ENCODE assay signal across 20 mouse cellular contexts in the genomic region with DNA sequence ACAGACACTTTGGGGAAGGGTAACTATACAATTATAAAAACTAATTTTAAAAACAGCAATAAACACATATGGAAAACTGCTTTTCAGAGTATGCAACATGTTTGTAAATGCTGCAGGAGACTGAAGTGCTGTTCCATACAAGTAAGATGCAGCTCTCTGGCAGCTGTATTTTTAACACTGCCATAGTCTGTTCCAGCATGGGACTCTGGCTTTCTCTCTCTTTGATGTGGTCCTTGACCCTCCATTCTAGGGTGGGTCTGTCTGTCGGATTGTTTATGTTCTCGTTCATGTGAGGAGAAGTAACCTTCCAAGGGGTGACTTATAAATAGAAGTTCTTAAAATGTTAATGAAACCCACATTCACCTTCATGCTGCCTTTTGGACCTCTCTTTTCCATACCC.
"Had no signal": no experiment of that assay in that cellular context is flagged by ENCODE, and none has a peak within 500 bp of the region (broad histone marks: within the 10 kb centered on the region; RNA-seq: fewer than 3 reads in every experiment).

No protein-coding gene starts in this region.

- H3K9ac ChIP-seq: kidney, embryonic 15.5 days; limb, embryonic 15.5 days; liver, embryonic 14.5 days; liver, postnatal 0 days; lung, embryonic 14.5 days; midbrain, embryonic 13.5 days had no signal

- DNase-seq: kidney, adult 18-20 months; kidney, postnatal 10 days; kidney, postnatal 36 days; layer of hippocampus, postnatal 36 days; liver, postnatal 0 days; lung, embryonic 14.5 days; right cerebral cortex, postnatal 14 days; right cerebral cortex, postnatal 4 days; thymus, adult 2 months; thymus, postnatal 14 days; thymus, postnatal 4 days had no signal

- H3K27ac ChIP-seq: kidney, embryonic 15.5 days; left cerebral cortex, adult 2 months; limb, embryonic 15.5 days; liver, embryonic 14.5 days; macrophage; midbrain, embryonic 13.5 days; stomach, postnatal 0 days had no signal

- H3K4me2 ChIP-seq: kidney, embryonic 15.5 days; limb, embryonic 15.5 days; liver, embryonic 11.5 days; lung, embryonic 14.5 days; midbrain, embryonic 13.5 days had no signal

- H3K4me1 ChIP-seq: kidney, embryonic 15.5 days; limb, embryonic 15.5 days had no signal

- ATAC-seq: liver, postnatal 0 days; lung, postnatal 0 days; midbrain, embryonic 13.5 days had no signal

- H3K36me3 ChIP-seq: kidney, embryonic 15.5 days; limb, embryonic 15.5 days; midbrain, embryonic 13.5 days had no signal

- H3K4me3 ChIP-seq: kidney, embryonic 15.5 days; left cerebral cortex, adult 2 months; limb, embryonic 15.5 days; midbrain, embryonic 13.5 days had no signal

- H3K9me3 ChIP-seq: kidney, embryonic 15.5 days; limb, embryonic 15.5 days; midbrain, embryonic 13.5 days had no signal

- H3K27me3 ChIP-seq: kidney, embryonic 15.5 days; limb, embryonic 15.5 days had no signal
